Mouse (Mus musculus) G1E (cell line): ENCODE measurements around the gene Rbms1.

Experiments
- CTCF ChIP-seq: IDR thresholded peaks from 2 replicates; pipeline ENCODE4 v1.5.1; 2012; ENCODE audit warnings: low read depth, low read length, inconsistent platforms, mixed read lengths
- GATA1 ChIP-seq: IDR thresholded peaks from 2 replicates; pipeline ENCODE4 v1.6.1; 2012; ENCODE audit warnings: borderline replicate concordance, low read length, inconsistent platforms, mixed read lengths
- POLR2AphosphoS5 ChIP-seq: IDR thresholded peaks from 2 replicates; pipeline ENCODE4 v1.6.1; 2012; ENCODE audit warnings: low read depth, low read length, inconsistent platforms; ENCODE audit not compliant: insufficient replicate concordance
- TAL1 ChIP-seq: conservative IDR thresholded peaks from 2 replicates; pipeline ENCODE4 v1.6.1; 2012; ENCODE audit warnings: low read depth, low read length, inconsistent platforms, mixed read lengths

DNA sequence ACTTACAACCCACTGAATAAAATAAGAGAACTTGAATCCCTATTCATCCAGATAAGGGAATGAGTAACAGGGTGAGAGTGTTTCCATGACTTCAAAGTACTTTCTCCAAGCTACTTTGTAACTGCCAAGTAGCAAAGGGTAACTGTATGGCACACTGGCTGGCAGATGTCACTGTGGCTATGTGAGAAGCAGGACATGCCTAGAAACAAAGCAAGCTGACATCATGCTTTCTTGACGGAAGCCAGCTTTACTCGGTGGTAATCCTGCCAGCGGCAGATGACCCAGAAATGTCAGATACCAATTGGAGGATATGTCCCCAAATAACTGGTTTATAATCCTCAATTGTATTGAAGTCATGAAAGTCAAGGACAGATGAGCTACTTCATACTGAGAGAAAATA, 218.3 kb downstream of the Rbms1 start:
- no peak for TF ChIP-seq CTCF
- no peak for TF ChIP-seq POLR2AphosphoS5
- TF ChIP-seq GATA1: no peak
- TF ChIP-seq TAL1: no peak
